Mouse (Mus musculus): Measurements from ENCODE around the gene Nacc2.

Gene Nacc2

DNA sequence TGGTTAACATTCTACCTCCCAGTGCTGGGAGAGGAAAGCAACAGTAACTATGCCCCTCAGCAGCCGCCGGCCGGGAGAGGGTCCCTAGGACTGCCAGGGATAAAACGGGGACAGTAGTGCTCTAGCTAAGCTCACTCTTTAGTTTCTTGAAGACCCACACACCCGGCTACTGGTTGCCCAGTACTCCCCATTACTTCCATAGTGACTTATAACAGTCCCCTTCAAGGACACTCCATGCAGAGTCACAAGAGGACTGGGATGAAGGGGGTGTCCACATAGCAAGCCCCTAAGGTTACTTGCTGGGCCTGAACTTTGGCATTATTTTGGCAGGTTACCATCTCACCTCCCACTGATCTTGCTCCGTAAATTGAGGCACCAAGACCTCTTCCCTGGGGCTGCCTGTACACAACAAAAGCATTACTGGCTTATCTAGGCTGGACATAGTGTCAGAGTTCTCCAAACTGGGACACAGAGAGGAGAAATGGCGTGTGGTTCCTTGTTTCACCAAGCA, 16.1 kb upstream of the Nacc2 start:
- no peak for DNase-seq (ENCODE audit: low spot score)

GRCm38 (mm10) chr2:26138252-26139033, 15.4 kb upstream of the Nacc2 start:
- no peak for DNase-seq (ENCODE audit: low spot score)

- DNase-seq (ENCODE audit: low spot score): no peak
Measured at GRCm38 (mm10) chr2:26134591-26134990, 11.6 kb upstream of the Nacc2 start.

DNA sequence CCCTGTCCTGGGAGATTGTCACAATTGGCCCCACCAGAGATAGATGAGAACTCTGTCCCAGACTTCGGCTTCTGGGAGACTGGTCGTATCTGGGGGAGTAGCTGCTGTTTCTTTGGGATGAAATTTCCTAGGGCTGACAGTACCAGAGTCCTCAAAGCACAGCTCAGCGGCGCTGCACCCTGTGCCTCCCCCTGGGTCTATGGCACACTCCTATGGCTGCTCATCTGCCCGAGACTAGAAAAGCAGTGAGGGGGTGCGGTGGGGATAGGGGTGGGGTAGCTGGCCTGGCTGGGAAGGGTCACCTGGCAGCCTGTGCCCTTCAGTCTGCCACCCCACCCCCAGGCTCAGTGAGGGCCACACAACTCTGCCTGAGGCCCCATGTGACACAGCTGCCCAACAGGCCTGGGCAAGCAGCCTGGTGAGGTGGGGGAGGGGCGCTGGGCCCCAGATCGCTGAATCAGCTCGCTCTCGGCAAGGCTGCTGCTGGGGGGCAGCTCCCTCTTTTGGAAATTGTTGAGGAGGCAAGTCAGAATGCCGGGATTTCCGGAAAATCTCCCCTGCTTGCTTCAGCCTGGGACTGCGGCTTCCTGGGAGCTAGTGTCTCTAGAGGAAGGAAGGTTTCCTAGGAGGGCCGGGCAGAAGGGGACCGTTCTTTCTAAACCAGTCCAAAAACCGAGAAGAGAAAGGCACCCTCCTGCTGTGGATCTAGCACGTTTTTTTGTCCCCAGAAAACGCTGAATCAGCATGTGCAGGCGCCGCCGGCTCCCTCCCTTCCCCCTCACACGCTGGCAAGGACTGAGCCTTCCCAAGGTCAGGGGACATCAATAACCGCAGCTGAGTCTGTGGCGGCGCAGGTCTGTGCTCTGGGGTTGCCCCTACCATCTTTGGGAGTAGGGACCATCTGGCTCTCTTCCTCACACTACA, 9.9 kb upstream of the Nacc2 start:
- DNase-seq (ENCODE audit: low spot score): peak; percentile 88

- DNase-seq (ENCODE audit: low spot score): no peak
Measured at GRCm38 (mm10) chr2:26131327-26131726, 8.3 kb upstream of the Nacc2 start.

GRCm38 (mm10) chr2:26129962-26130361, 6.9 kb upstream of the Nacc2 start:
- DNase-seq (ENCODE audit: low spot score): no peak

DNA sequence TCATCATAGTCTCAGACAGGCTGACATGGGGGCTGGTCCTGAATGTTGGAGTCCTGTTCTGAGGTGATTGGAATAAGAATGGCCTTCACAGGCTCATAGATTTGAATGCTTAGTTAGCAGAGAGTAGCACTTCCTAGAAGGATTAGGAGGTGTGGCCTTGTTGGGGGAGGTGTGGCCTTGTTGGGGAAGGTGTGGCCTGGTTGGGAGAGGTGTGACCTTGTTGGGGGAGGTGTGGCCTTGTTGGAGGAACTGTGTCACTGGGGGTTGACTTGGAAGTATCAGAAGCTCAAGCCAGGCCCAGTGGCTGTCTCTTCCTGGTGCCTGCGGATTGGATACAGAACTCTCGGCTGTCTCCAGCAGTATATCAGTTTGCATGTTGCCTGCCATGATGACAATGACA, 6.3 kb upstream of the Nacc2 start:
- DNase-seq (ENCODE audit: low spot score): no peak

DNA sequence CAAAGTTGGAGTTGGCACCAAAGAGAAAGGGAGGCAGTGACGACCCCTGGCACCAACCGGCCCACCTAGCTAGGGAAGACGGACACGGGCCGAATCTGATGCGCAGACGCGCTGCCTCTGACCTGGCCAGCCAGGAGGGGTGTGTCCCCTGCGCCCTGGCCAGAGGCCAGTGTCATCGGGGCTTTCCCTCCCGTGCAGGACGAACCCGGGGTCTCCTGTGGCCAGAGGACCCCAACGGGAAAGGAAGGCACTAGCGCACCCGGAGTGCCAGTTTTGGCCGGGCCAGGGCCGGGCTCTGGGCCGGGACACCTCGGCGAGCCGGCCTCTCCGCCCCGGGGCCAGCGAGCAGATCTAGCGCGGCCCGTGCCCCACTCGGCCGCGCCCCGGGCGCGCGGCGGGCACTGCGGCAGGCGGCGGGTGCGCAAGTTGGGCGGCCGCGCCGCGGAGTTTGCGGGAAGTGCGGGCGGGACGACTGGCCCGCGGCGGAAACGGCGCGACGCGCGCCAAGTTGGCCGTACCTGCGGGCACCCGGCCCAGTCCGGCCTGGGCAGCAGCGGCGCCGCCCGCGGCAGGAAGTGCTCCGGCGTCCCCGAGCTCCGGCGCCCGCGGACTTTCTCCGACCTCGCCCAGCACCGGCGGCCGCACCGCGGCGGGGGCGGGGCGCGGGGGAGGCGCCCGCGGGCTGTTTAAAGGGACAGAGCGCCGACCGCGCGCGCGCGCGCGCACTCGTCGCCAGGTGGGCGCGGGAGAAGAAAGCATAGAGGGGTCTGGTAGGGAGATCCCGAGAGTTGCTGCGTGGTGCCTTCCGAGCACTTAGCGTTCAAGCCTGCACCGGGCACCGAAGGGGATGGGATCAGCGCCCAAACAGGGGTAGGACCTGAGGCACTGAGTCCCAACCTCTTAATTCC, 595 bp downstream of the Nacc2 start:
- peak; percentile 78 for DNase-seq (ENCODE audit: low spot score)

- no peak for DNase-seq (ENCODE audit: low spot score)
Measured at GRCm38 (mm10) chr2:26121541-26122083, 1.4 kb downstream of the Nacc2 start.

DNA sequence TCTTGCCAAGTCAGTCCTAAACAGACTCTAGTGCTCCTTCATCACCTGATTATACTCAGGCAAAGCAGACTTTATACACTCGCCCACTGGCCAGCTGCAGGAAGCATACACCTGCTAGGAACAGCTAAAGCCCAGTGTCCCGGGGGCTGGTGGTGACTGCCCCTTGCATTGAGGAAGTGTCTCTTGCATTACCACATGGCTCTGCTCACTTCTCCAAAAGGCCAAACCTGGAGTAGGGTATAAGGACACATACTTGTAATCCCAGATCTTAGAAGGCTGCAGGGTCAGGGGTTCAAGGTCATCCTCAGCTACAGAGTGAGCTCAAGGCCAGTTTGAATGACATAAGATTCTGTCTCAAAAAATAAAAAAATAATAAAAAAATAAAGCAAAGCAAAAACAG, 3.4 kb downstream of the Nacc2 start:
- no peak for DNase-seq (ENCODE audit: low spot score)

DNA sequence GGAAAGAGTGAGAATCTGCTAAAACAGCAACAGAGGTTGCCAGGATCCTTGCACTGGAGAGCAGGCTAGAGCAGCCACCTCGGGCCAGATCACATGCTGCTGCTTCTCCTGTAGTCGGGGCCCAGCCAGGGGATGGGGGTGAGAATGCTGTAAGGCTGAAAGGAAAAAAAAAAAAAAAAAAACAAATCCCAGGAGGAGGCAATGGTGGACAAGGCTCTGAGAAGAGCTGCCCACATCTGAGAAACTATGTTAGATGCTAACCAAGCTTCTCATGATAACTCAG, 3.8 kb downstream of the Nacc2 start:
- DNase-seq (ENCODE audit: low spot score): no peak

DNA sequence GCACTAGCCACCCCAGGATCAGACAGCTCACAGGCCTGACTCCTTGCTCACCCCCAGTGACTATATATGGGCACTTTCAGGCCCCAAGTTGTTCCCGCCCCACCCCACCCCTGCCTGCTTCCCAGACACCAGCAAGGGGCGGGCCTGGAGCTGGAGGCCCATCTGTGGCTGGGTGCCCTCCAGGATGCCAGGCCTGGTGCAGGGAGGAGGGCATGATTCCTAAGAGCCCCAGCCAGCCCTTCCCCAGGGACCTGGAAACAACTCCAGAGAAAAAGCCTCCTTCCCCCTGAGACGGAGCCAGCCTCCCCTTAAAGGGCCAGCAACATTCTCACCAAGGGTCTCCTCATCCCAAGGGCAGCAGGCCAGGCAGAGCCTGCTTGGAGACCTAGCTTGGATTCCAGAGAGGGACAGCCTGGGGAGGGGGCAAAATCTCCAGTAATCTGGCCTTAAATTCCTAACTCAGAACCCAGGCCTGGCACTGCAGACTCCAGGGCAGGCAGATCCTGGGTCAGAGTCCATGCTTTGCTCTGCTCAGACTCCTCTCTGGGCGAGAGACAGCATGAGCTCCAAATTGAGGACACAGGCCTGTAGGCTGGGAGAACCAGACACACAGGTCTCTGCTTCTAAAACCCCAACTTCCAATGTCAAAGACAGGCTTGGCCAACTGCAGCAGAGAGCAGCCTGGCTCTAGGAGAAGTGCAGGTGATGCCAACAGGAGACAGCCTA, 4.3 kb downstream of the Nacc2 start:
- no peak for DNase-seq (ENCODE audit: low spot score)

GRCm38 (mm10) chr2:26117580-26117979, 5.4 kb downstream of the Nacc2 start:
- no peak for DNase-seq (ENCODE audit: low spot score)

- DNase-seq (ENCODE audit: low spot score): no peak
Measured at GRCm38 (mm10) chr2:26116550-26116949, 6.5 kb downstream of the Nacc2 start.

- no peak for DNase-seq (ENCODE audit: low spot score)
Measured at GRCm38 (mm10) chr2:26115215-26115614, 7.8 kb downstream of the Nacc2 start.

- DNase-seq (ENCODE audit: low spot score): no peak
Measured at GRCm38 (mm10) chr2:26108237-26108636, 14.8 kb downstream of the Nacc2 start.

DNA sequence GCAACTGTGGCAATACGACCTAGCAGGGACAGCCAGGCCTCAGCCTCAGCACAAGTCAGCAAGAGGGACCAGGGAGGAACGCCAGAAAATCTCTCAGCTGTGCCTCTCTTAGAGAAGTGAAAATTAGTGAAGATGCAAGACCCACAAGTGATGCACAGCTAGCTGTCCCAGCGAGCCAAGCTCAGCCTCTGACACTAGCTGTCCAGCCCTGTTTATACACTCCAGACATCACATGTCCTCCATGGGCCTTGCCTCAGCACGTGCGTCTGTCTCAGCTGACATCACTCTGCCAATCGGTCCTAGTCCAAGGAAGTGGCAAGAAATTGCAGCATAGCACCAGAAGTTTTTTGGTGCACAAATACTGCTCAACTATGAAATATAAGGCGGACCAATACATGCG, 16.0 kb downstream of the Nacc2 start:
- no peak for DNase-seq (ENCODE audit: low spot score)

GRCm38 (mm10) chr2:26106233-26106632, 16.8 kb downstream of the Nacc2 start:
- no peak for DNase-seq (ENCODE audit: low spot score)

DNA sequence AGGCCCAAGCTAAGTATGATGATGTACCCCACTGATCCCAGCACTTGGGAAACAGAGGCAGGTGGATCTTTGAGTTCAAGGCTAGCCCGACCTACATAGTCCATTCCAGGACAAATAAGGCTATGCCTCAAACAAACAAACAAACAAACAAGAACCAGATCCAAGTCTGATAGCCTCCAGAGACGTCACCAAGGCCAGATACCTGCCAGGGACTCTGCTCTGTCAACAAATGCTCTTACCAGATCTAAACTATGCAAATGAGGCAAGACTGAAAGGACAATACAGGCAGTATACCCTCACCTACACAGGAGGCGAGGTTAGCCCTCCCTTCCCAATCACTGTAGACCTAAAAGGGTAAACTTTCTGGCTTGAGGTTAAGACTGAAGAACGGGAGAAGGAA, 22.7 kb downstream of the Nacc2 start:
- DNase-seq (ENCODE audit: low spot score): no peak

GRCm38 (mm10) chr2:26099851-26100250, 23.2 kb downstream of the Nacc2 start:
- no peak for DNase-seq (ENCODE audit: low spot score)

- no peak for DNase-seq (ENCODE audit: low spot score)
Measured at GRCm38 (mm10) chr2:26099260-26099659, 23.8 kb downstream of the Nacc2 start.

Data from ovary, postnatal 36 days (tissue).